Mouse (Mus musculus) liver, embryonic 16.5 days (tissue): ENCODE measurements around the gene Col5a2. TPM values are rescaled to one million over a fixed set of nuclear protein-coding genes. Genes with fewer than 3 reads are reported as not detected.
"Not testable (repeated sequence)": the region's sequence is repeated elsewhere in the genome, so short reads cannot be mapped to it uniquely, and the experiment has no call there.

ENCODE experiments used
- ATAC-seq: fragments of 200-750 bp; cut with Nextera tagmentation; 2 replicates; pipeline ENCODE4 v1.8.0; 2017; ENCODE audit warnings: low read depth, mild to moderate bottlenecking, moderate number of reproducible peaks, moderate library complexity
- H3K27ac ChIP-seq: fragments of 300-500 bp; sonication (generic); 2 replicates; pipeline ENCODE4 v1.5.1; 2014; ENCODE audit warnings: mild to moderate bottlenecking, low read length
- H3K27me3 ChIP-seq: fragments of 300-500 bp; sonication (generic); 2 replicates; pipeline ENCODE4 v1.6.1; 2014; ENCODE audit warnings: low read depth, low read length, mixed read lengths; ENCODE audit not compliant: control insufficient read depth, insufficient read depth
- H3K36me3 ChIP-seq: fragments of 300-500 bp; sonication (generic); 2 replicates; pipeline ENCODE4 v1.6.1; 2014; ENCODE audit warnings: mild to moderate bottlenecking; ENCODE audit not compliant: control insufficient read depth, insufficient read depth
- H3K4me1 ChIP-seq: fragments of 300-500 bp; sonication (generic); 2 replicates; pipeline ENCODE4 v1.6.1; 2014; ENCODE audit warnings: low read depth, low read length, mixed read lengths; ENCODE audit not compliant: control insufficient read depth
- H3K4me2 ChIP-seq: fragments of 300-500 bp; sonication (generic); 2 replicates; pipeline ENCODE4 v1.6.1; 2014; ENCODE audit warnings: low read depth, low read length, mixed read lengths
- H3K4me3 ChIP-seq: fragments of 300-500 bp; sonication (generic); 2 replicates; pipeline ENCODE4 v1.5.1; 2014; ENCODE audit warnings: low read depth, mild to moderate bottlenecking, low read length
- H3K9ac ChIP-seq: fragments of 300-500 bp; sonication (generic); 2 replicates; pipeline ENCODE4 v1.6.1; 2014; ENCODE audit warnings: low read depth, low read length
- H3K9me3 ChIP-seq: fragments of 300-500 bp; sonication (generic); replicated peaks from 2 replicates; pipeline ENCODE4 v1.6.1; 2016; ENCODE audit warnings: low read length; ENCODE audit not compliant: control insufficient read depth
- WGBS: fragments of 180-500 bp; shearing (Covaris S2); extraction: QIAGEN DNeasy Blood & Tissue Kit; methylation state at CpG from one replicate; pipeline ENCODE4 v1.1.7; 2014; ENCODE audit not compliant: insufficient replicate concordance; 5-methylcytosine and 5-hydroxymethylcytosine counted together
- polyA plus RNA-seq: library from polyadenylated mRNA; unstranded; fragments of >200 nt; fragmentation: Nextera tagmentation; extraction: Ambion mirVana; gene quantifications from 2 replicates; pipeline ENCODE4 v1.2.1, GENCODE M21; 2015

Gene Col5a2
- 5.7 and 6.9 TPM in 2 replicates for polyA plus RNA-seq

DNA sequence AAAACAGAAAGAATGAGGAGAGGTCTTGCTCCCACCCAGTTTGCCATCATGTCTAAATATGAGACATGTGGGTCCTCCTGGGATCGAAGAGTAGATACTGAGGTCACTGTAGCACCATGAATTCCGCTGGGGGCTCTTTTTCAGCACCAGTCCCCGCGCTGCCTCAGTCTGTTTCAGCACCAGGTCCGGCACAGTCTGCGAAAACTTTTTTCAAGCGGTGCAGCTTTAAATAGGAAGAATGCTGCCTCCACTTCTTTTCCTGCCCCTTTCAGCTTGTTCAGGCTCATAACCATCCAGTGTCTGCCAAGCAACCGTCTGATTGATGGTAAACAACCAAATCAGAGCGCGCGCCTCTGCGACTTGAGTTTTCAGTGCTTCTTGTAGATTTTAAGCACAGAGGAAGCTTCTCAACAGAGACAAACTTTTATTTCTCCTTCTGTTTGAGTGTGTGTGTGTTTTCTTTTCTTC, at the start of gene Col5a2:
Gene Col5a2 (minus strand): TSS at position 418 of the 468 bp plus-strand sequence.
- H3K4me2 ChIP-seq, result no peak within 1 kb of the TSS

DNA sequence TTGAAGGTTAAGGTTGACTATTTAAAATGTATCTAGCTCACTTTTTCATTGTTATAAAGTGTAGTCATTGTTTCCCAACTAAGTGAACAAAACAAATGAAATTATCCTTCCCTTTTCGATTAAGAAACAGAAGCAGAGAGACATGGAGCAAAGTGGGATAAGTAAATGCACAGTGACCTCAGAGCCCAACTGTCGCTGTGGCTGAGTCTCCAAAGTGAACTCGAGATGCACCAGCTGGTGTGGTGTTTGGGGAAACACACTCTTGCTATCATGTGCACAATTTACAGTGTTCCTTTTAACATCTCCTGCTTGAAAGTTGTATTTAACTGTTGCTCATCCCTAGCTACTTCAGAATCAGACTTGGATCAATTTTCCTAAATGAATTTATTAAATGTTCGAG, 47.4 kb upstream of the Col5a2 start:
- Histone ChIP-seq H3K9ac (no peak overlapping the region), H3K4me2 (no peak overlapping the region), H3K27ac (no peak overlapping the region), H3K27me3 (no peaks in the 10 kb centered on the region), H3K9me3 (no peaks in the 10 kb centered on the region), H3K36me3 (no peaks in the 10 kb centered on the region), H3K4me1 (no peaks in the 10 kb centered on the region), H3K4me3 (no peak overlapping the region)
- 49% methylated on average over 4 of the region's 4 CpGs for WGBS
- ATAC-seq, result no peak

More for the DNA sequence above, at the start of gene Col5a2:
- H3K4me1 ChIP-seq, result no peaks in the 10 kb centered on the region
- no peak for ATAC-seq
- no peak within 1 kb of the TSS for H3K27ac ChIP-seq
- H3K36me3 ChIP-seq, result no peaks in the 10 kb centered on the region
- 13% methylated on average over 12 of the region's 12 CpGs for WGBS
- peak within 1 kb of the TSS; percentile 24 for H3K4me3 ChIP-seq
- no peak within 1 kb of the TSS for H3K9ac ChIP-seq
- H3K27me3 ChIP-seq, result no peaks in the 10 kb centered on the region; the same call in none of the 2 replicates
- H3K9me3 ChIP-seq, result no peaks in the 10 kb centered on the region

DNA sequence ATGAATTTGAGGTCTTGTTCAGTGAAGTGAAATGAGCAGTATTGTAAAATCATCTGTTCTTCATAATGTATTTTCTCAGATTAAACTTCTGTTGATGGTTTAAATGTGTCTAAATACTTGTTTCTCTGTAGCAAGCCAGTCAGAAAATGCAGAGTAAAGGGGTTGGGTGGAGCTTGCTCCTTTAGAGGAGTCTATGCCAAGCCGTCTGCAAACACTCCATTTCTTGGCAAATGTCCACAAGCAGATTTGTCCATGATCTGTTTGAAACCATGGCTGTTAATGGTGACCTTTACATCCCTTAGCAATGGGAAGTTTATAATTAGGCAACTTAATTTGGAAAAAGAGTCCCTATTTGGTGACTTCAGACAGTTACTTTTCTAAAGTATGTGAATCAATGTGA, 38.8 kb upstream of the Col5a2 start:
- Histone ChIP-seq H3K4me2 (no peak overlapping the region), H3K9me3 (no peaks in the 10 kb centered on the region), H3K27ac (no peak overlapping the region), H3K9ac (no peak overlapping the region), H3K4me1 (no peaks in the 10 kb centered on the region), H3K36me3 (no peaks in the 10 kb centered on the region), H3K4me3 (no peak overlapping the region), H3K27me3 (no peaks in the 10 kb centered on the region)
- 44% methylated on average over 1 of the region's 1 CpGs for WGBS
- ATAC-seq, result no peak

DNA sequence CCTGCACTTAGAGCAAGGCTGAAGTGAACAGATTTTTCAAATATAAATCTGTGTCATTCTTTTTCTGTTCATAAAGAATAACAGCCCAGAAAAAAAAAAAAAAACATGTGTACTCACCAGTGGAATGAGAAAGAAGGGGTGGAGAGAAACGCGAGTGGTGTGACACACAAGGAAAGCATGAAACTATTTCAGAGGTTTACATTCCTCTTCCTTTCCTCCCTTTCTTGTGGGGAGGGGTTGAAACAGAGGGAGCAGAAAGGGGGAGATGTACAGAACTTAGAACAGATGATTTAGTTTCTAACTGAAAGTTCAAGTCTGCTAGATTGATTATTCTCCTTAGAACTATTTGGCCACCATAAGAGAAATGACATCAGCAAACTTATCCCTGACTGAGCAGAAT, 38.1 kb upstream of the Col5a2 start:
- Histone ChIP-seq H3K27ac (no peak overlapping the region), H3K4me2 (no peak overlapping the region), H3K9ac (no peak overlapping the region), H3K9me3 (no peaks in the 10 kb centered on the region), H3K4me3 (no peak overlapping the region), H3K36me3 (no peaks in the 10 kb centered on the region), H3K27me3 (no peaks in the 10 kb centered on the region), H3K4me1 (no peaks in the 10 kb centered on the region)
- no peak for ATAC-seq
- 48% methylated on average over 2 of the region's 2 CpGs for WGBS

DNA sequence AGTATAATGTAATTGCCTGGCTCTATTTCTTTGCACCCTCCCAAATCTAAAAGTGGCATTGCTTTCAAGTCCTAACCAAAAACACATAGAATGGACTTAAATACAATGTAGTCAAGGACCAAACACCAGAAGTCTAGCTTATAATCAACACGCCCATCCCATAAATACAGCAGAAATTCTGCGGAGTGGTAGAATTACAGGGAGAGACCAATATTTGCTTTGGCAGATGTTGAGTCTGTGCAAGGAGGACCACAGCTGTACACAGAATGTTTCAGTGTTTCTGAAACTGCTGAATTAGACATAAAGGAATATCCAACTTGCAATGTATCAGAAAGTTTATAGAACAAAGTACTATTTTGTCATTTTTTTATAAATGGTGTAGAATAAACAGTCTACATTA, 28.4 kb upstream of the Col5a2 start:
- Histone ChIP-seq H3K4me2 (no peak overlapping the region), H3K4me3 (no peak overlapping the region), H3K4me1 (no peaks in the 10 kb centered on the region), H3K9ac (no peak overlapping the region), H3K9me3 (no peaks in the 10 kb centered on the region), H3K36me3 (no peaks in the 10 kb centered on the region), H3K27ac (no peak overlapping the region), H3K27me3 (no peaks in the 10 kb centered on the region)
- 68% methylated on average over 2 of the region's 2 CpGs for WGBS
- no peak for ATAC-seq

DNA sequence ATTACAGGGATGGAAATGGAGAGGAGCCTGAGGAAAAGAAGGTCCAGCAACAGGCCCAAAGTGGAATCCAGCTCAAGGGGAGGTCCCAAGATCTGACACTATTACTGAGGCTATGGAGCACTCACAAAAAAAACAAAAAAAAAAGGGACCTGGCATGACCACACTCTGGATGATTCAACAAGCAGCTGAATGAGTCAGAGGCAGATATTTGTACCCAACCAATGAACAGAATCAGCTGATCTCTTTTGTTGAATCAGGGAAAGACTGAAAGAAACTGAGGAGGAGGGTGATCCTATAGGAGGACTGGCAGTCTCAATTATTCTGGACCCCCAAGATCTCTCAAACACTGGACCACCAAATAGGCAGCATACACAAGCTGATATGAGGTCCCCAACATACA, 24.4 kb upstream of the Col5a2 start:
- not testable (repeated sequence) for H3K27me3 ChIP-seq, H3K9ac ChIP-seq, H3K4me3 ChIP-seq, ATAC-seq, H3K36me3 ChIP-seq, H3K9me3 ChIP-seq, H3K4me1 ChIP-seq, H3K27ac ChIP-seq, H3K4me2 ChIP-seq

DNA sequence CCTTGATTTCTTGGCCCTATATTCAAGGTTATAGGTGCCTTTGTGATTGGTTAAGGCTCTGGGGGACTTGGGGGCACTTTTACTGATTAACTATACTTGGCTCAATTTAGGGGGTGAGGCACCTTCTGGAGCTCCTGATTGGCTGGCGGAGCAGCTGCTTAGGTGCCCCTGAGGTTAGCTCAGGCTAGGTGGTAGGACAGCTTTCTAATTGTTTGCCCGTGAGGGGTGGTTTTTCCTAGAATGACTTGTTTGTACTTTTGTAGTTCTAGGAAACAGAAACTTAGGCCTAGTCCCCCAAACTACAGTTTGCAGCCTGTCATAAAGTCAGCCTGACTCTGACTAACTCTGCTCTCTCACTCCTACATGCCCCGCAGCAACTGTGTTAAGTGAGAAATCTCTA, 20.5 kb upstream of the Col5a2 start:
- Histone ChIP-seq H3K4me1 (no peaks in the 10 kb centered on the region), H3K9ac (no peak overlapping the region), H3K36me3 (no peaks in the 10 kb centered on the region), H3K9me3 (no peaks in the 10 kb centered on the region), H3K4me3 (no peak overlapping the region), H3K27me3 (no peaks in the 10 kb centered on the region), H3K27ac (no peak overlapping the region), H3K4me2 (no peak overlapping the region)
- no peak for ATAC-seq
- WGBS, result 67% methylated on average over 3 of the region's 3 CpGs

DNA sequence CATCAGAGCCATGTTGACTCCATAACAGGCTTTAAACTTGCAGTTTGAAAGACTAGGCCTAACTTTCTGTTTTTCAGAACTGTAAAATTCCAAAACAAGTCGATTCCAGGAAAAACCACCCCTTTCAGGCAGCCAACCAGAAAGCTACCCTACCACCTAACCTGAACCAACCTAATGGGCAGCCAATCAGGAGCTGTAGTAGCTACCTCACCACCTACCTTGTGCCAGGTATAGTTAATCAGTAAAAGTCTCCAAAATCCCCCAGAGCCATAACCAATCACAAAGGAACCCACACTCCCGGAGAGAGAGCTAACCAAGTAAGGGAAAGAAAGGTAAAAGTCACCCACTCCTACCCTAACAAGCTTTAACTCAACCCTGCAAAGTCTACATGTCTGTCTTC, 18.4 kb upstream of the Col5a2 start:
- H3K9me3 ChIP-seq, result no peaks in the 10 kb centered on the region
- 36% methylated on average over 2 of the region's 2 CpGs for WGBS
- no peak overlapping the region for H3K4me3 ChIP-seq
- H3K4me1 ChIP-seq, result no peaks in the 10 kb centered on the region
- H3K36me3 ChIP-seq, result no peaks in the 10 kb centered on the region
- ATAC-seq, result no peak
- no peaks in the 10 kb centered on the region for H3K27me3 ChIP-seq
- no peak overlapping the region for H3K4me2 ChIP-seq
- no peak overlapping the region for H3K27ac ChIP-seq
- no peak overlapping the region for H3K9ac ChIP-seq

DNA sequence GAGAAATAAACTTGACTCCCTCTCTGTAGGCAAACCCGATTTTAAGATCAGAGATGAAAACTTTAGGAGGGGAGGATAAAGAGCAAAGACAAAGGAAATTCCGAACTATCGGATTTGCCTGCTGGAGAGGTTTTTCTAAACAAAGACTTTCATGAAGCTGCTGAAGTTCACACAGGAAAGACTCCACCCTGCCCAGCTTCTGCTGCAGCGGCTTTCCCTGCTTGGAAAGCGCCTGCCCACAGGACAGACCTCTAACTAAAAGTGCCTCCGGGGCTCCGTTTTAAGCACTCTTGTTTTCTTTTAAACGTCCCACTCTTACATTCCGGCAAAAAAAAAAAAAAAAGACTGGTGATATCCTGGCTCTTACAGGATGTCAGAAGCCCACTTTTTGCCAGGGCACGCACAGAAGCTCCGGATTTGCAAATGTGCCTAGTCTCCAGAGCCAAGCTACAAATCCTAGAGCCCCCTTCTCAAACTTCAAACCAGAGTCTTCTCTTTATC, 791 bp downstream of the Col5a2 start:
- Histone ChIP-seq H3K36me3 (no peaks in the 10 kb centered on the region), H3K27ac (no peak overlapping the region), H3K9me3 (no peaks in the 10 kb centered on the region), H3K4me1 (no peaks in the 10 kb centered on the region), H3K4me2 (no peak overlapping the region), H3K27me3 (no peaks in the 10 kb centered on the region; the same call in none of the 2 replicates), H3K4me3 (peak overlapping the region; percentile 24), H3K9ac (no peak overlapping the region)
- 4% methylated on average over 11 of the region's 11 CpGs for WGBS
- ATAC-seq, result no peak
